Mouse (Mus musculus) thymus, postnatal 14 days (tissue): ENCODE data around the gene Palm2.

ENCODE experiments used
- DNase-seq: peaks from one replicate; pipeline ENCODE4 v3.0.0; 2021

The Palm2 gene

GRCm38 (mm10) chr4:57514003-57514937 lies 80.2 kb downstream of the Palm2 start:
- DNase-seq, result no peak

GRCm38 (mm10) chr4:57515356-57515755 lies 81.3 kb downstream of the Palm2 start:
- no peak for DNase-seq

- DNase-seq, result no peak
Measured at GRCm38 (mm10) chr4:57523456-57523855, 89.4 kb downstream of the Palm2 start.

DNA sequence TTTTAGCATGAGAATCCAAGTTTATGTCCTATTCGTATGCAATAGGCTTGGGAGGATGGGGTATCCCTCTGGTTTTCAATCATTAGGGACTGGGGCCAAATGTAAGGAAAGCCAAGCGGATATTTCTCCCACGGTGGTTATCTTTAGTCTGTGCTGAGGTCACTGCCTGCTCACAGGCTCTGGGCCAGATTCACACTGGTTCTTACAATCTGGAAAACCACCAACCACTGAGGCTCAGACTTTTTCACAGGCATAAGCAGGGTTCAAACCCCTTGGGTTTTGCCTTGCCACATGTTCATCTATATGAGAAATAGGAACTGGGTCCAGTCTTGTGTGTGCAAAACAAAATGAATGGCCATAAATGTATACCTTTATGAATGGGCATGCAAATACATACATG lies 90.4 kb downstream of the Palm2 start:
- DNase-seq, result no peak

DNA sequence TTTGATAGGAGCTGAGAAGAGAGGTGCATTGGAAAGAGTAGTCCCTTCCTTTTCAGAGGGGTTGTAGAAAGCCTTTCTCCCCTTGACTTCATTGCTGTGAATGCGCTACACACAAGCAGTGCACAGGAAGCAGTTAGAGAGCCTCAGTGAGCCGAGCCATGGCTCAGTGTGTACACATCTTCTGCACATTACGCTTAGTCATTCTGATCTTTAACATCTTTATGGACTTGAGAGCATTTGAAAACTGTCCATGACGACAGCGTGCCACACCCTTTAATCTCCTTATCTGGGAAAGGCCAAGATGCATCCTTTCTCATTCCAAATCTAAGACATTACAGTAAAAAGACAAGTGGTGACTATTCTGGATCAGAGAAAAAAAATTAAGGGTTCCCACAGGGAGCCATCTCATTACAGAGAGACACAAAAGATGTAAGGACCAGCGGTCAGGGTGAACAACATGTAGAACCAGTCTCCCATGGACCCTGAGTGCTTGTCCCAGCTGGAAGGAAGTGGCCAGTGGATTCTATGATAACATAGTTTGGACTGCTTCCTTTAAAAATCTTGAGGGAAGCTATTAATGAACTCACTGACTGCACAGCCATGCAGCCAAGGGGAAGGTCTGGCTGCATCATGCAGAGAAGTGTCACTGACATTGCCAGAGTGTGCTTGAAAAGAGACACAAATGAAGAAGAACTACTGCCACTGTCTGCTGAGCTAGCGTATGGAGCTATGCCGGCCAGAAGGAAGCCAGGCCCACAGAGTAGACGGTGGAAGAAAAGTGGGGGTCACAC lies 91.4 kb downstream of the Palm2 start:
- DNase-seq, result no peak

DNA sequence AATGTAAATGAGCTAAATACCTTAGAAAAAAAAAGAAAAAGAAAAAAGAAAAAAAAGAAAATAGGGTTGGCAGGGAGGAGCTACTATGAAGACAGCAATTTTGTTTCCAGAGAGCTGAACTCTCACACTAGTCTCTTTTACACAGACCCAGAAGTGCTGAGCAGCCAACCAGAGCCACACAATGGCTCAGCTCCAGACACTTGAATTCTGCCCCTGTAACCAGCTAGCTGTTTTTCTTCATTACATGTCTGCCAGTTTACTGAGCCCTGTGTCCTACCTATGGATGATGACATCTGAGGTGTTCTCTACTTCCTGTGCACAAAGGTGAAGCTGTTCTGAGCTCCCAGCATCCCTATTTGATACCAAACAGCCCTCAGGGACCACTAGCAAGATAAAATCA lies 94.2 kb downstream of the Palm2 start:
- no peak for DNase-seq

GRCm38 (mm10) chr4:57533686-57534085 lies 99.6 kb downstream of the Palm2 start:
- DNase-seq, result no peak

DNA sequence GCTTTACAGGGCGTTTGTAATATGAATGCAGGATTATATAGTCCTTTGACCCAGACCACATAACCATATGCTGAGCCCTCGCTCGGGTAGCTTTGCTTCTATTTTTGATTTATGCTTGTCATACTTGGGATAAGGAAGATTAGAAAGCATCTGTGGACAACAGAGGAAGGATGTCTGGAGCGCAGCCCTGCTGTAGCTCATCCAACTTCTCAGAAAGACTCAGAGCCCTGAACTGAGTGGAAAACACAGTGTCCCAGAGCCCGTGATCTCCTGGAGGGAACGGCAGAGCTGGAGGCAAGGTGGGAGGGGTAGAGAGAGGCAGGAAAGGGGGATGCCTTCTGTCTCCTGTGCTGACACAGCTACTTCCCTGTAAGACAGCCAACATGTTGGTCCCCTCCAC lies 100.2 kb downstream of the Palm2 start:
- no peak for DNase-seq

GRCm38 (mm10) chr4:57535087-57535486 lies 101.0 kb downstream of the Palm2 start:
- DNase-seq, result no peak

DNA sequence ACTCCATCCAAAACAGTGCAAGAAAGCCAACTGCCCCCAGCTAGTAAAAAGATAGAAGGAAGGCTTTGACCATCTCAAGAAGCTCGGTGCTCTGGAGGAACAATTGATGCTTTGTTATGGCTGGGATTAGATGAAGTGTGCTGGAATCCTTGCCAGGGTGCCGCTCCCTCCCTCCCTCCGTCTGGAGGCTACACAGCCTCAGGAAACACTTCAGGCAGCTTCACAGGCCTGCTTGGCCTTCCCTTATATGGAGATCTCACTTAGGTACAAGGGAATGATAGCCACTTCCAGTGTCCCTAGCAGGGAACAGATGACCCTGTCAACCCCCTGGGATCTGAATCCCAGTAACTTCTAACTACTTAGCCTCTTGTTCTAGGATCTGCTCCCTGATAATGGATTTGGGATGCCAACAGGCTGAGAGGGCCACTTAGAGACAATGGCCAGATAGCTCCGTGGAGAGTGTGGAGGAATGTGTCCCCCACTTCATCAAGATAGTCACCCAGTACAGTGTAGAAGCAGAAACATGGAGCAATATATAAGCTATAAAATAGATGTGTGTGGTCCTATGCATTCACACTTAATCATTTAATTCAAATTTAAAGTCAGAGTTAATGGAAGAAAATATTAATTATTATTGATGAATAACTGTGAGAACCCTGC lies 104.1 kb downstream of the Palm2 start:
- no peak for DNase-seq

DNA sequence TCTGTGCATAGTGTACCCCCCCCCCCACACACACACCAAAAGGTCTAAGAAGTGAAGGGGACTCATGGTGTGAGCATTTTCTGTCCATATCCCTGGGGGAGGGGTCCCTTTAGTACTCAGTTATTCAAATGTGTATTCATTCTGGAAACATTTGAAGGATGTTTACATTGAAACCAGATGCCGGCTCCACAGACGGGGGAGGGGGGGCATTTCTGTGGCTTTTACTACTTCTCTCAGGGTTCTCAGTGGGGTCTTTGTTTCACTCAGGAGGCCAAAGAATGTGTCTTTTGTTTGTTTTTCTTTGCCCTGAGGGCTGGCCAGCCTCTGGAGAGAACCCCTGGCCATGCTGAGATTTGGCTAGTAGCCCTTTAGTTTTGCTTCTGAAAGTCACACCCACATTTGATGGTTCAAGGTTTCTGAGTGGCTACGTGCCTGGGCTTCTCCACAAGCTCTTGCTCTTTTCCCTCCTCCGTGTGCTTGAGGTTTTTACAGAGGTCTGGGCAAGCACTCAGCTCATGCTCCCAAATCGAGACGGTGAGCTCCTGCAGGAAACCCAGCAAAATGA lies 109.7 kb downstream of the Palm2 start:
- DNase-seq, result no peak

DNA sequence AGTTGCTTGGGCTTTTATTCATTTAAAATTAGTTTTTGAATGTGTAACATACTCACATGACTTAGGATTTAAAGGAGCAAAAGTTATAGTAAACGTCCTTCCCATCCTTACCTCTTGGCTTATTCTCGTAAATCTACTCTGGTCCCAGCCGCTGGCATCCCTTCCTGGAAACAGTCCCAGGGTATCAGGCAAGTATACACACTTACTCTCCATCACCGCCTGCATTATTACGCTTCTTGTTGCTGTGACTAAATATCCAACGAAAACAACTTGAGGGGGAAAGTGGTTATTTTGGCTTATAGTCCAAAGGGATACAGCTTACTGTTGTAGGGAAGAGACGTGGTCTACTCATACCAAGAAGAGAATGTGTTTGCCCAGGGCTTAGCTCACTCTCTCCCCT lies 113.7 kb downstream of the Palm2 start:
- no peak for DNase-seq

DNA sequence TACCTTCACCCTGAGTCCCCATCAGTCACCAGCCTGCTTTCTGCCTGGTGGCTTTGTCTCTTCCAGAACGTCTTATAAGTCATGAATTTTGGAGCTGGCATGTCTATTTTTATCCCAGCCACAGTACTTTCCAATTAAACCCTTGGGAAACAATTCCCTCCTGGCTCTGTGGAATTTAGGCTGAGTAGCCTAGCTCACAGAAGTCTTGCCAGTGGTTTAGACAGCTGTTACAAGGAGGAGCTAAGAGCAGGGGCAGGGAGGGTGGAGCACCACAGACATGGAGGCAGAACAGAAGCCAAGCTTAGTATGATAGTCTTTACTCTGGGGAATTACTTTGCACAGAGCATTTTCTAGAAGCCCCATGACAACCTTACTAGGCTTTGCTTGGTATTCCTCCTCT lies 116.2 kb downstream of the Palm2 start:
- no peak for DNase-seq

DNA sequence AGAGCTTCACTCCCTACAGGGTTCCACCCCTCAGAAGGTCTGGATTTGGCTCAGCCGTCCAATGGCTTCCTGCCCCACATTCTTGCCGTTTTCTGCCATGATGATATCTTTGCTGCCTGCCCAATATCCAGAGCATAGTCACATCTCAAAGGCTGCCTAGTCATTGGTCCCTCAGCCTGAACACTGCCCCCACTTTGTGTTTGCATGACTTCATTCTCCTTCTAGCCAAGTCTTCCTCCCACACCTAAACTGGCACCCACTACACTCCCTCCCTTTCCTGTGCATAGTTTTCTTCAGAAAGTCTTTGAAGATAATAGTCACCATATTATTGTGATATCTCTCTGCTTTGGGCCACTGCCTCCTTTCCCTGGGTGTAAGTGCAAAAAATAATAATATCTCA lies 123.1 kb downstream of the Palm2 start:
- DNase-seq, result no peak

DNA sequence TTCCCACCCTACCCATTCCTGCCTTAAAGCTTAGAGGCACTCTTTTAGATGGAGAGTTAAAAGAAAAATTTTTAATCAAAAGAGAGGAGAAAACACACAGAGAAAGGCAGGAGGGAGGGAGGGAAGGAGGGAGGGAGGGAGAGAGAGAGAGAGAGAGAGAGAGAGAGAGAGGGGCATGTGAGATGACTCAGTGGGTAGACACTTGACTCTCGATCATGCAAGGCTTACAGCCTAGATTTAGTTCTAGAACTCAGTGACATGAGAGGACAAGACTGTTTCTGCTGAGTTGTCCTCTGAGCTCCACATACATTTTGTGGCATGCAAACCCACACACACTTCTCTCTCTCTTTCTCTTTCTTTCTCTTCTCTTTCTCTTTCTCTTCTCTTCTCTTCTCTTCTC lies 125.4 kb downstream of the Palm2 start:
- no peak for DNase-seq

DNA sequence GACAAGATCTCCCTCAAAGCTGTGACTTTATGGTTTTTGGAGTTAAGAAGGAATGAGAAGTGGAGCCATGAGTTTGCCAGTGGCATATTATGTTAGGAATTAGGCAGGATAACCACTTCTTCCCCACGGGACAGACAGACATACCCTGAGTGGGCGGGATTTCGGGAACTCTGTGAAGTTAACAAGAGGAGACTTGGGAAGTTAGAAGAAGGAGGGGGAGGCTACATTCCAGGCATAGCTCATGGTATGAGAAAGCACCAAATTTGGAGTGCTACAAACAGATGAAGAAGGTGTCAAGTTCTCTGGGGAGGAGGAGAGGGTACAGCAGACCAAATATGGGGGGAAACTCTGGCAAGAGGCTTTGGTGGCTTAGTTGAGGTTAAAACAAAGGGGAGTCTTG lies 126.0 kb downstream of the Palm2 start:
- no peak for DNase-seq

DNA sequence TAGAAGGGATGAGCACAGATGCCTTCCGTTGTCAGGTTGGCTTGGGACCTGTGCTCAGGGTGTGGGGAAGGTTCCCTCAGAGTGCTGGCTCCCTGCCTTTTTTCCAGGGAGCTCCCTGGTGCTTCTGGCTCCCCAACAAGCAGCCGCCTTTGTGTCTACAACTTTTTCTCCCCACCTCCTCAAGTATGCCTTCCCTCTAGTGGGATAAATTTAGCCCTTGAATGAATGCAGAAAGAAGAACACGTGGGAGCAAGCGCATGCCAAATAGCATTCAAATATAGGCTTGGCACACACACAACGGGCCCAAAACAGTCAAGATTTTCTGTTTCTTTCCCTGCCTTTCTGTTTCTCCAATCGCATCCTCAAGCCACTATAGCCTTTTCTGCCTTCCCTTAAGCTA lies 127.0 kb downstream of the Palm2 start:
- no peak for DNase-seq

DNA sequence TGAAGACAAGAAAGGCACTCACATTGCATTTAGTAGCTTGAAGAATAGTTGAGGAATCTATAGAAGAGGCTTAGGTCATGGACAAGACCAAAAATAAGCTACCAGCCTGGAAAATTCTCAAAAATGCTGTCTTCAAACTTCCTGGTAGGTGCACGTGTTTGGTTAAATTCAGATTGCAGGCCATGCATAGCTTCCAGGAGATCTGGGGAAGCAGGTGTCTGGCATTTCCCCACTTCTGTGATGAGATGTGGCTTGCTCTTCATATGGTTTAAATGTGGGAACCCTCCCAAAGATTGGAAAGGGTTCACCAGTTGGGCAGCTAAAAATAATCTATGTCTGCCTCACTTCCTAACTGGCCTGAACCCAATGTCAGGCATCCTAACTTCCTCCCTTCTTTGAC lies 131.2 kb downstream of the Palm2 start:
- no peak for DNase-seq

- peak; percentile 37 for DNase-seq
Measured at GRCm38 (mm10) chr4:57565811-57566210, 131.8 kb downstream of the Palm2 start.

GRCm38 (mm10) chr4:57567666-57568206 lies 133.7 kb downstream of the Palm2 start, which contains the start of gene Pakap:
TSS of gene Pakap (plus strand) at chr4:57568179.
- peak; percentile 33 for DNase-seq

GRCm38 (mm10) chr4:57568268-57569068 lies 134.4 kb downstream of the Palm2 start:
- no peak for DNase-seq

DNA sequence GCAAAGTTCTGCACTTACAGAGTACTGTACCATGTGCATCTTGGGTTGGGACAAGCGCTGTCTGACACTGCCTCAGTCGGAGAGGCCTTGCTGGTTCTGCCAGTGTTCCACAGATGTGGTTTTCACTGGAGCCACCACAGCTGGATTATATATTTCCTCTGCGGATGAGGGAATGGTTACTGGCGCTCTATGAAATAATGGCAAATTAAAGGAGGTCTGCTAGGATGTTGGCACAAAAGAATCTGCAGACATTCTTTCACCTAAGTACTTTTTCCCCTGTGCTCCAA lies 135.0 kb downstream of the Palm2 start:
- no peak for DNase-seq
